Mouse (Mus musculus): ENCODE measurements around the gene Gm26920.

DNA sequence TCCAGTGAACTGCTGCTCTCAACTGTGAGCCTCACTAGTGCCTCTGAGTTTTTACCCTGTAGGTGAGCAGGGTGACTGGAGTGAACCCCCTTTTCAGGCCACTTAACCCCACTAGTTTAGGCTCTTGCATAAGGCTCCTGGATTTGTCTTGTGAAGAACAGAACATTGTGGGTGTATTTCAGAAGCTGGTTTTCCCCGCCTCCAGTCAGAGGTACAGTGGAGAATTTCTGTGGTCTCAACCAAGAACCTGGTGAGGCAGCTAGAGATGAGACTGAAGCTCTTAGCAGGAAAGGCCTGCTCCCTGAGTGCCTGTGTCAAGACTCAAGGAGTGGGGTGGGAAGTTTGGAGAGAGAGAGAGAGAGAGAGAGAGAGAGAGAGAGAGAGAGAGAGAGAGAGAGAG lies 82.6 kb downstream of the Gm26920 start:
- TF ChIP-seq POLR2A (IDR thresholded peaks at IDR 0.05; ENCODE audit: borderline replicate concordance, extremely low read depth, low read depth, low read length): no peak
- no peak for TF ChIP-seq CTCF (IDR thresholded peaks at IDR 0.05; ENCODE audit: insufficient read depth, low read length)

Data from lung, adult 2 months (tissue).